Mouse (Mus musculus) megakaryocyte, embryonic 14.5 days (primary cell): ENCODE measurements at regions not wholly inside any gene's neighbourhood (a gene's known extent, or its start where the extent isn't known, plus 50 kb on each side); places are given as distances from the start of the nearest gene placed in this dataset.

Experiments used
- FLI1 ChIP-seq: IDR thresholded peaks from 2 replicates; pipeline ENCODE4 v1.6.1; 2012; ENCODE audit warnings: low read length, inconsistent platforms, mixed read lengths
- GATA1 ChIP-seq: IDR thresholded peaks from 3 replicates; pipeline ENCODE4 v1.6.1; 2012; ENCODE audit warnings: mixed read lengths, low read length, inconsistent platforms, borderline replicate concordance

- TF ChIP-seq GATA1 (no peak), FLI1 (no peak)
These were observed 343.8 kb downstream of the Edem1 start for GRCm38 (mm10) chr6:109172104-109172850.
